In genomic region chr4:134237582-134238278, GRCm38 (mm10) we compare ENCODE assay signal across 10 mouse cellular contexts. TPM values are rescaled to one million over a fixed set of nuclear protein-coding genes. Genes with fewer than 3 reads are reported as not detected.
DNase-seq lines count a peak whose midpoint lies in the region; ATAC-seq and TF ChIP-seq lines count a peak whose summit lies in the region.
"Had no signal": no experiment of that assay in that cellular context is flagged by ENCODE, and none has a peak within 500 bp of the region (broad histone marks: within the 10 kb centered on the region; RNA-seq: fewer than 3 reads in every experiment).

No protein-coding gene starts in this region.

- H3K4me3 ChIP-seq in forebrain, embryonic 10.5 days: peak overlapping the region; percentile 39
- H3K4me3 ChIP-seq in forebrain, embryonic 15.5 days: no peak overlapping the region
- peak overlapping the region; percentile 60 for H3K4me3 ChIP-seq in intestine, postnatal 0 days (ENCODE audit: low read depth, low read length)
- no peak overlapping the region for H3K4me3 ChIP-seq in neural tube, embryonic 13.5 days

- ATAC-seq in forebrain, embryonic 15.5 days (replicated peaks): no peak
- ATAC-seq in intestine, postnatal 0 days: peak; percentile 74
- no peak for ATAC-seq in neural tube, embryonic 13.5 days (ENCODE audit: low read depth)
- ATAC-seq: activated CD4-positive, CD25-positive, alpha-beta regulatory T cell, adult 4 months had no signal

- H3K9me3 ChIP-seq in forebrain, embryonic 10.5 days: no peaks in the 10 kb centered on the region
- no peaks in the 10 kb centered on the region for H3K9me3 ChIP-seq in forebrain, embryonic 15.5 days
- no peaks in the 10 kb centered on the region for H3K9me3 ChIP-seq in intestine, postnatal 0 days (ENCODE audit: control insufficient read depth)
- H3K9me3 ChIP-seq in neural tube, embryonic 13.5 days: no peaks in the 10 kb centered on the region

- 23% methylated on average over 19 of the region's 19 CpGs for WGBS in forebrain, embryonic 10.5 days
- WGBS in forebrain, embryonic 15.5 days: 22% methylated on average over 19 of the region's 19 CpGs
- WGBS in intestine, postnatal 0 days: 12% methylated on average over 19 of the region's 19 CpGs
- 26% methylated on average over 19 of the region's 19 CpGs for WGBS in neural tube, embryonic 13.5 days

- H3K4me2 ChIP-seq in forebrain, embryonic 15.5 days (replicated peaks): no peak overlapping the region
- H3K4me2 ChIP-seq in intestine, postnatal 0 days (replicated peaks; ENCODE audit: low read depth): peak overlapping the region; percentile 66
- H3K4me2 ChIP-seq in neural tube, embryonic 13.5 days: peak overlapping the region; percentile 18; the same call in 1 of the 2 replicates

- H3K27me3 ChIP-seq in forebrain, embryonic 10.5 days (ENCODE audit: poor library complexity, severe bottlenecking): peaks cover 35% of the 10 kb centered on the region
- peaks cover 9% of the 10 kb centered on the region; the same call in 1 of the 2 replicates for H3K27me3 ChIP-seq in forebrain, embryonic 15.5 days
- H3K27me3 ChIP-seq in intestine, postnatal 0 days (replicated peaks; ENCODE audit: control insufficient read depth, insufficient read depth, low read length): no peaks in the 10 kb centered on the region
- peaks cover 28% of the 10 kb centered on the region for H3K27me3 ChIP-seq in neural tube, embryonic 13.5 days

- H3K36me3 ChIP-seq in forebrain, embryonic 10.5 days (replicated peaks): peaks cover 2% of the 10 kb centered on the region; the same call in 1 of the 2 replicates
- H3K36me3 ChIP-seq in forebrain, embryonic 15.5 days: no peaks in the 10 kb centered on the region
- peaks cover 19% of the 10 kb centered on the region; the same call in 1 of the 2 replicates for H3K36me3 ChIP-seq in intestine, postnatal 0 days (ENCODE audit: control insufficient read depth, insufficient read depth)
- no peaks in the 10 kb centered on the region for H3K36me3 ChIP-seq in neural tube, embryonic 13.5 days

- no peak overlapping the region for H3K9ac ChIP-seq in forebrain, embryonic 15.5 days (replicated peaks)
- peak overlapping the region; percentile 50 for H3K9ac ChIP-seq in intestine, postnatal 0 days (ENCODE audit: low read depth, low read length)
- no peak overlapping the region for H3K9ac ChIP-seq in neural tube, embryonic 13.5 days

- H3K27ac ChIP-seq in forebrain, embryonic 10.5 days: no peak overlapping the region
- H3K27ac ChIP-seq in forebrain, embryonic 15.5 days (replicated peaks): no peak overlapping the region
- peak overlapping the region; percentile 87 for H3K27ac ChIP-seq in intestine, postnatal 0 days (ENCODE audit: low read depth, low read length)
- no peak overlapping the region for H3K27ac ChIP-seq in neural tube, embryonic 13.5 days (replicated peaks)

- DNase-seq in forebrain, embryonic 10.5 days (ENCODE audit: extremely low spot score, low spot score): no peak
- peak; percentile 37 to 45 for DNase-seq in lung, adult 18-20 months
- DNase-seq in lung, postnatal 25 days (ENCODE audit: low spot score): no peak
- no peak for DNase-seq in urinary bladder, adult 18-20 months (ENCODE audit: low spot score in 2 of 2)
- no peak for DNase-seq in layer of hippocampus, postnatal 14 days (ENCODE audit: low spot score in 2 of 2)

- TF ChIP-seq CTCF in intestine, postnatal 0 days (IDR thresholded peaks at IDR 0.05; ENCODE audit: low read depth): no peak

- peaks cover 16% of the 10 kb centered on the region for H3K4me1 ChIP-seq in forebrain, embryonic 10.5 days
- H3K4me1 ChIP-seq in forebrain, embryonic 15.5 days: 0 out of 2 replicates have a peak, but pooled peaks cover 3% of the 10 kb centered on the region
- H3K4me1 ChIP-seq in intestine, postnatal 0 days (replicated peaks; ENCODE audit: control insufficient read depth, insufficient read depth, low read length): no peaks in the 10 kb centered on the region; the same call in 1 of the 2 replicates
- 0 out of 2 replicates have a peak, but pooled peaks cover 10% of the 10 kb centered on the region for H3K4me1 ChIP-seq in neural tube, embryonic 13.5 days (replicated peaks)

RNA-seq across cellular contexts. Expression of gene Cnksr1, which starts 0.5 kb away (rescaled TPM):
- polyA plus RNA-seq in forebrain, embryonic 10.5 days (2016; fragmentation: Nextera tagmentation; extraction: Ambion mirVana): 0.97 and 1.1 TPM in 2 replicates
- polyA plus RNA-seq in forebrain, embryonic 15.5 days (2015; fragmentation: Nextera tagmentation; extraction: Ambion mirVana): 0.08 and 0.11 TPM in 2 replicates
- polyA plus RNA-seq in intestine, postnatal 0 days (2015; fragmentation: Nextera tagmentation; extraction: Ambion mirVana): 13.8 and 15.5 TPM in 2 replicates
- 0.29 TPM in 1 of 2 replicates, not detected in the other for polyA plus RNA-seq in neural tube, embryonic 13.5 days (2015; fragmentation: Nextera tagmentation; extraction: Ambion mirVana)
- total RNA-seq in layer of hippocampus, postnatal 14 days (2021): under 1 TPM; 0.19 to 0.58 TPM
- polyA plus RNA-seq: activated CD4-positive, CD25-positive, alpha-beta regulatory T cell, adult 4 months had no signal

RNA-seq across cellular contexts. Expression of gene E130218I03Rik, which starts 5.7 kb away (rescaled TPM):
- polyA plus RNA-seq in forebrain, embryonic 10.5 days (2016; fragmentation: Nextera tagmentation; extraction: Ambion mirVana): 0.72 and 0.90 TPM in 2 replicates
- polyA plus RNA-seq in forebrain, embryonic 15.5 days (2015; fragmentation: Nextera tagmentation; extraction: Ambion mirVana): 0.49 TPM in 1 of 2 replicates, not detected in the other
- polyA plus RNA-seq in intestine, postnatal 0 days (2015; fragmentation: Nextera tagmentation; extraction: Ambion mirVana): 0.39 and 0.46 TPM in 2 replicates
- polyA plus RNA-seq in neural tube, embryonic 13.5 days (2015; fragmentation: Nextera tagmentation; extraction: Ambion mirVana): 0.47 TPM in 1 of 2 replicates, not detected in the other
- not detected for total RNA-seq in layer of hippocampus, postnatal 14 days (2021)
- total RNA-seq: layer of hippocampus, postnatal 10 days had no signal

RNA-seq across cellular contexts. Expression of gene Zfp593, which starts 7.7 kb away (rescaled TPM):
- 20.7 and 22.7 TPM in 2 replicates for polyA plus RNA-seq in forebrain, embryonic 10.5 days (2016; fragmentation: Nextera tagmentation; extraction: Ambion mirVana)
- polyA plus RNA-seq in forebrain, embryonic 15.5 days (2015; fragmentation: Nextera tagmentation; extraction: Ambion mirVana): 17.0 and 17.8 TPM in 2 replicates
- 9.4 and 10.5 TPM in 2 replicates for polyA plus RNA-seq in intestine, postnatal 0 days (2015; fragmentation: Nextera tagmentation; extraction: Ambion mirVana)
- polyA plus RNA-seq in neural tube, embryonic 13.5 days (2015; fragmentation: Nextera tagmentation; extraction: Ambion mirVana): 15.1 and 15.7 TPM in 2 replicates
- total RNA-seq in layer of hippocampus, postnatal 14 days (2021): 10 to 100 TPM; 10.6 to 11.8 TPM

RNA-seq across cellular contexts. Expression of gene Gm30191, which starts 9.0 kb away (rescaled TPM):
- polyA plus RNA-seq in forebrain, embryonic 10.5 days (2016; fragmentation: Nextera tagmentation; extraction: Ambion mirVana): 0.24 TPM in 1 of 2 replicates, not detected in the other
- not detected in 2 replicates for polyA plus RNA-seq in forebrain, embryonic 15.5 days (2015; fragmentation: Nextera tagmentation; extraction: Ambion mirVana)
- not detected in 2 replicates for polyA plus RNA-seq in intestine, postnatal 0 days (2015; fragmentation: Nextera tagmentation; extraction: Ambion mirVana)
- not detected in 2 replicates for polyA plus RNA-seq in neural tube, embryonic 13.5 days (2015; fragmentation: Nextera tagmentation; extraction: Ambion mirVana)
- total RNA-seq in layer of hippocampus, postnatal 14 days (2021): not detected
- total RNA-seq: layer of hippocampus, postnatal 10 days had no signal
- polyA plus RNA-seq: activated CD4-positive, CD25-positive, alpha-beta regulatory T cell, adult 4 months had no signal

RNA-seq across cellular contexts. Expression of gene Catsper4, which starts 10.5 kb away (rescaled TPM):
- not detected in 2 replicates for polyA plus RNA-seq in forebrain, embryonic 10.5 days (2016; fragmentation: Nextera tagmentation; extraction: Ambion mirVana)
- polyA plus RNA-seq in forebrain, embryonic 15.5 days (2015; fragmentation: Nextera tagmentation; extraction: Ambion mirVana): not detected in 2 replicates
- polyA plus RNA-seq in intestine, postnatal 0 days (2015; fragmentation: Nextera tagmentation; extraction: Ambion mirVana): 0.60 and 0.81 TPM in 2 replicates
- polyA plus RNA-seq in neural tube, embryonic 13.5 days (2015; fragmentation: Nextera tagmentation; extraction: Ambion mirVana): not detected in 2 replicates
- total RNA-seq in layer of hippocampus, postnatal 14 days (2021): not detected
- polyA plus RNA-seq: activated CD4-positive, CD25-positive, alpha-beta regulatory T cell, adult 4 months had no signal

Comparison
In these comparisons a context has a peak if more than half of its experiments do, and no peak if none do; other contexts are left out.
1. DNase-seq: peak in lung, adult 18-20 months (2 of 2); none in forebrain, embryonic 10.5 days (single experiment), lung, postnatal 25 days (single experiment), urinary bladder, adult 18-20 months (0 of 2) and layer of hippocampus, postnatal 14 days (0 of 2).
2. H3K4me3 ChIP-seq: peak in forebrain, embryonic 10.5 days (single experiment) and intestine, postnatal 0 days (single experiment); none in forebrain, embryonic 15.5 days (single experiment) and neural tube, embryonic 13.5 days (single experiment).